Mouse (Mus musculus) right cerebral cortex, postnatal 36 days (tissue): ENCODE measurements around the gene Bcorl1.
"Not testable (repeated sequence)": the region's sequence is repeated elsewhere in the genome, so short reads cannot be mapped to it uniquely, and the experiment has no call there.

Experiments used
- DNase-seq, 2 experiments: peaks; one replicate each; pipeline ENCODE4 v3.0.0; 2022; ENCODE audit warnings: low spot score in 2 of 2, mixed read lengths in 1 of 2

Bcorl1 gene

GRCm38 (mm10) chrX:48399994-48400393 is 58.8 kb downstream of the Bcorl1 start:
- no peak for DNase-seq

- DNase-seq, result no peak
Measured at GRCm38 (mm10) chrX:48405141-48405540, 64.0 kb downstream of the Bcorl1 start.

- peak; percentile 36 to 65 for DNase-seq
Measured at GRCm38 (mm10) chrX:48409611-48410387, 68.6 kb downstream of the Bcorl1 start.

- DNase-seq, result no peak
Measured at GRCm38 (mm10) chrX:48410388-48410776, 69.2 kb downstream of the Bcorl1 start.

- DNase-seq, result no peak
Measured at GRCm38 (mm10) chrX:48412629-48413028, 71.5 kb downstream of the Bcorl1 start.

- DNase-seq, result no peak
Measured at GRCm38 (mm10) chrX:48414291-48414690, 73.1 kb downstream of the Bcorl1 start.

GRCm38 (mm10) chrX:48418417-48418816 is 77.3 kb downstream of the Bcorl1 start:
- no peak for DNase-seq

GRCm38 (mm10) chrX:48422986-48423385 is 81.8 kb downstream of the Bcorl1 start:
- DNase-seq, result peak; percentile 26 to 46

GRCm38 (mm10) chrX:48423671-48424070 is 82.5 kb downstream of the Bcorl1 start:
- DNase-seq, result no peak

GRCm38 (mm10) chrX:48424583-48424982 is 83.4 kb downstream of the Bcorl1 start:
- DNase-seq, result peak in 1 of 2 experiments; percentile 4

GRCm38 (mm10) chrX:48425280-48425679 is 84.1 kb downstream of the Bcorl1 start:
- DNase-seq, result no peak

GRCm38 (mm10) chrX:48428241-48428640 is 87.1 kb downstream of the Bcorl1 start:
- DNase-seq, result no peak

- no peak for DNase-seq
Measured at GRCm38 (mm10) chrX:48428642-48429041, 87.5 kb downstream of the Bcorl1 start.

GRCm38 (mm10) chrX:48429100-48429499 is 87.9 kb downstream of the Bcorl1 start:
- DNase-seq, result no peak

- DNase-seq, result no peak
Measured at GRCm38 (mm10) chrX:48429538-48429937, 88.4 kb downstream of the Bcorl1 start.

- no peak for DNase-seq
Measured at GRCm38 (mm10) chrX:48432599-48433526, 91.7 kb downstream of the Bcorl1 start.

- DNase-seq, result no peak
Measured at GRCm38 (mm10) chrX:48433527-48433899, 92.4 kb downstream of the Bcorl1 start.

GRCm38 (mm10) chrX:48434251-48434650 is 93.1 kb downstream of the Bcorl1 start:
- DNase-seq, result no peak

- DNase-seq, result no peak
Measured at GRCm38 (mm10) chrX:48435477-48435900, 94.3 kb downstream of the Bcorl1 start.

GRCm38 (mm10) chrX:48436082-48436481 is 94.9 kb downstream of the Bcorl1 start:
- DNase-seq, result not testable (repeated sequence)

GRCm38 (mm10) chrX:48439036-48439435 is 97.9 kb downstream of the Bcorl1 start:
- no peak for DNase-seq

- DNase-seq, result no peak
Measured at GRCm38 (mm10) chrX:48441548-48441947, 100.4 kb downstream of the Bcorl1 start.

- no peak for DNase-seq
Measured at GRCm38 (mm10) chrX:48441954-48442353, 100.8 kb downstream of the Bcorl1 start.
